Mouse (Mus musculus) MEL (cell line): ENCODE results near the gene Fat3.

ENCODE experiments used
- CTCF ChIP-seq, 3 experiments: IDR thresholded peaks in 2 of 3; conservative IDR thresholded peaks in 1 of 3; 2 replicates each; pipeline ENCODE4 v1.5.1; 2011 to 2012; ENCODE audit warnings: low read length in 3 of 3, low read depth in 2 of 3, mild to moderate bottlenecking in 2 of 3, improper control_type of control experiment in 1 of 3, inconsistent platforms in 1 of 3, mixed read lengths in 1 of 3, moderate library complexity in 1 of 3; ENCODE audit not compliant: control insufficient read depth in 1 of 3, insufficient read depth in 1 of 3, poor library complexity in 1 of 3, severe bottlenecking in 1 of 3
- KAT2A ChIP-seq: conservative IDR thresholded peaks from 2 replicates; pipeline ENCODE4 v1.6.1; 2012; ENCODE audit warnings: low read depth, low read length, improper control_type of control experiment, inconsistent platforms
- MAFK ChIP-seq: IDR thresholded peaks from 2 replicates; pipeline ENCODE4 v1.6.1; 2011; ENCODE audit warnings: low read depth, mild to moderate bottlenecking, low read length, improper control_type of control experiment, borderline replicate concordance
- POLR2A ChIP-seq, 2 experiments: IDR thresholded peaks; 2 replicates each; pipeline ENCODE4 v1.6.1; 2011 to 2012; ENCODE audit warnings: low read length in 2 of 2, mild to moderate bottlenecking in 2 of 2, control low read depth in 1 of 2, improper control_type of control experiment in 1 of 2, low read depth in 1 of 2, moderate library complexity in 1 of 2; ENCODE audit not compliant: control insufficient read depth in 1 of 2, insufficient read depth in 1 of 2, poor library complexity in 1 of 2
- USF1 ChIP-seq: IDR thresholded peaks from 2 replicates; pipeline ENCODE4 v1.6.1; 2014; ENCODE audit warnings: low read depth, mild to moderate bottlenecking, inconsistent platforms, low read length, improper control_type of control experiment, moderate library complexity

DNA sequence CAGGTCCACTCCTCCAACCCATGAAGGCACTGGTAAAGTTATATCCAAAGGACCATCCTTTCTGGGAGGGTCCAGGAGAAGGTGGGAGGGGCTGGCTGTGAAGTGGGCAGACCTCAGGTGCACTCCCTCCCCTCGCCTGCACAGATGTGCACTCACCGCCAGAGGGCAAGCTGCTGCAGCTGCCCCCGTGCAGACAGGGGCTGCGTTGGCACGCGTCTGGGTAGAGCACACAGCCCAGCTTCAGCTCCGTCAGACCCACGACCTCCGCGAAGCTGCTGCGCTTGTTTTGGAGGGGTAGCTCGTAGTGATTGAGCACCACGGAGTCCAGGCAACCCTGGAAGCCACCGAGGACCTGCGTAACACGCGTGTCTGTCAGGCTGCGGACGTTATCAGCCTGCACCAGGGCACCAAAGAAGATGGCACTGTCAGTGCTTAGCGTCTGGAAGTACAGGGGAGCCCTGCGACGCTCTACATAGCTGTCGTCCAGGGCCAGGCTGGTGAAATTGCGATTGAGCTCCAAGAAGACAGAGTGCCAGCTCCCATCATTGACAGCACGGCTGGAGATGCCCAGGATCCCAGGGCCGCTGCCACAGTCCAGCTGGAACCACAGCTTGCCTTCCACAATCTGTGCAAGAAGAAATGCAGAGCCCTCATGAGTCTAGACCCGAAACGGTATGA lies 563.1 kb downstream of the Fat3 start:
- 0 out of 6 replicates have a peak, but pooled peaks of 1 of the 3 experiments have one; percentile 5 for TF ChIP-seq CTCF (IDR thresholded peaks at IDR 0.05 in 2 of 3, conservative IDR thresholded peaks at IDR 0.05 in 1 of 3; ENCODE audit: control insufficient read depth in 1 of 3, insufficient read depth in 1 of 3, low read depth in 2 of 3, low read length in 3 of 3, poor library complexity in 1 of 3, severe bottlenecking in 1 of 3)
- no peak for TF ChIP-seq USF1
- TF ChIP-seq MAFK, result no peak
- TF ChIP-seq POLR2A (IDR thresholded peaks at IDR 0.05; ENCODE audit: control insufficient read depth in 1 of 2, insufficient read depth in 1 of 2, low read depth in 1 of 2, low read length in 2 of 2, poor library complexity in 1 of 2), result no peak
- no peak for TF ChIP-seq KAT2A
